Mouse (Mus musculus) neural tube, embryonic 15.5 days (tissue): ENCODE results near the gene Lamp5. TPM values are rescaled to one million over a fixed set of nuclear protein-coding genes. Genes with fewer than 3 reads are reported as not detected.
A peak's percentile ranks its signal among the peaks of the same experiment; 100 is the strongest.

ENCODE experiments used
- ATAC-seq: fragments of 200-750 bp; cut with Nextera tagmentation; 2 replicates; pipeline ENCODE4 v1.8.0; 2017; ENCODE audit warnings: mild to moderate bottlenecking, moderate TSS enrichment, moderate library complexity; ENCODE audit not compliant: low FRiP score
- H3K27ac ChIP-seq: fragments of 300-500 bp; sonication (generic); replicated peaks from 2 replicates; pipeline ENCODE4 v1.5.1; 2015; ENCODE audit warnings: mild to moderate bottlenecking, inconsistent platforms
- H3K27me3 ChIP-seq: fragments of 300-500 bp; sonication (generic); replicated peaks from 2 replicates; pipeline ENCODE4 v1.6.1; 2015; ENCODE audit warnings: inconsistent platforms
- H3K36me3 ChIP-seq: fragments of 300-500 bp; sonication (generic); 2 replicates; pipeline ENCODE4 v1.6.1; 2015; ENCODE audit warnings: inconsistent platforms
- H3K4me1 ChIP-seq: fragments of 300-500 bp; sonication (generic); 2 replicates; pipeline ENCODE4 v1.6.1; 2015; ENCODE audit warnings: inconsistent platforms
- H3K4me2 ChIP-seq: fragments of 300-500 bp; sonication (generic); 2 replicates; pipeline ENCODE4 v1.6.1; 2015; ENCODE audit warnings: inconsistent platforms, mild to moderate bottlenecking, moderate library complexity
- H3K4me3 ChIP-seq: fragments of 300-500 bp; sonication (generic); replicated peaks from 2 replicates; pipeline ENCODE4 v1.5.1; 2015; ENCODE audit warnings: mild to moderate bottlenecking, inconsistent platforms
- H3K9ac ChIP-seq: fragments of 300-500 bp; sonication (generic); replicated peaks from 2 replicates; pipeline ENCODE4 v1.6.1; 2015; ENCODE audit warnings: mild to moderate bottlenecking, inconsistent platforms
- H3K9me3 ChIP-seq: fragments of 300-500 bp; sonication (generic); replicated peaks from 2 replicates; pipeline ENCODE4 v1.6.1; 2016; ENCODE audit warnings: inconsistent platforms
- WGBS: fragments of 180-500 bp; shearing (Covaris S2); methylation state at CpG from one replicate; pipeline ENCODE4 v1.1.7; 2015; ENCODE audit warnings: mixed read lengths; 5-methylcytosine and 5-hydroxymethylcytosine counted together
- polyA plus RNA-seq: library from polyadenylated mRNA; unstranded; fragments of >200 nt; fragmentation: Nextera tagmentation; extraction: Ambion mirVana; gene quantifications from 2 replicates; pipeline ENCODE4 v1.2.1, GENCODE M21; 2015

Lamp5 gene
- polyA plus RNA-seq, 1 experiment from 2014 or later: 315 TPM

DNA sequence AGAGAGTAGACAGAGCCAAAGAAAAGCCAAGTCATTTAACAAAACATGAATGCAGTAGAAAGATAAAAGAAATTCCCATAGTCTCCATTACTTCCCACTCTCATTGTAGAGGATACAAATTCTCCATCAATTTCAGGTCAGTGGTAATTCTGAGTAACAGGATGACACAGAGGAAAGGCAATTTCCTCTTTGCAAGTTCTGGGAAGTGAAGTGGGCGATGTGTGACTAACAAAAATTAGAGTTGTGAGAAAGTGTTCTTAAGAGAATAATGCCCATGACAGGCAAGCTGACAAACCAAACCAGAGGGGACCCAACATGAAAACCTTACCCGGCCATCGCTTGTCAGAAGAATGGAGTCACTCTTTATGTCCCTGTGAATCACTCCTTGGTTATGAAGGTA is 45.1 kb downstream of the Lamp5 start:
- H3K27me3 ChIP-seq: no peaks in the 10 kb centered on the region
- H3K9me3 ChIP-seq: no peaks in the 10 kb centered on the region
- H3K4me2 ChIP-seq: no peak overlapping the region
- no peak overlapping the region for H3K9ac ChIP-seq
- H3K4me1 ChIP-seq: no peaks in the 10 kb centered on the region
- ATAC-seq: no peak
- no peak overlapping the region for H3K27ac ChIP-seq
- 92% methylated on average over 3 of the region's 3 CpGs for WGBS
- H3K4me3 ChIP-seq: no peak overlapping the region
- H3K36me3 ChIP-seq: 0 out of 2 replicates have a peak, but pooled peaks cover 11% of the 10 kb centered on the region

DNA sequence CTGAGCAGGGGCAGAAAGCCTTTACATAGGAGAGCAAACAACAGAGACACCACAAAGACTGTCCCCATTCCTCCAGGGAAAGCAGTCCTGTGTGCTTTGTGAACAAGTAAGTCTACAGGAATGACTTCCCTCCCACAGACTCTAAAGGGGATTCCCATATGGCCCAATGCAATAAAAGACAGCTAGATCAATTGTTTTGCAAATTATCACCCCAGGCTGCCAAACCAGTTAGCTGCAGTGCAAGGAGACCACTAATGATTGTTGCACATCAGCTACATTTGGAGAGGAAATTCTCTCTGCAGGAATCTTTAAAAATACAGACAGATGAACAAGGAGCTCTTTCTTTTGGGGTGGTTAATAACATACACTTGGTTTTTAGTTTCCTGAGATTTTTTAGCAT is 55.6 kb downstream of the Lamp5 start:
- ATAC-seq: peak; percentile 70
- no peak overlapping the region for H3K9ac ChIP-seq
- no peaks in the 10 kb centered on the region for H3K36me3 ChIP-seq
- H3K4me1 ChIP-seq: peaks cover 49% of the 10 kb centered on the region
- H3K9me3 ChIP-seq: no peaks in the 10 kb centered on the region
- H3K4me2 ChIP-seq: peak overlapping the region; percentile 35
- peak overlapping the region; percentile 95 for H3K27ac ChIP-seq
- no peaks in the 10 kb centered on the region for H3K27me3 ChIP-seq
- no peak overlapping the region for H3K4me3 ChIP-seq

GRCm38 (mm10) chr2:136108124-136109037 is 56.3 kb downstream of the Lamp5 start:
- Histone ChIP-seq H3K9me3 (no peaks in the 10 kb centered on the region), H3K27ac (peak overlapping the region; percentile 95), H3K4me1 (peaks cover 49% of the 10 kb centered on the region), H3K4me3 (no peak overlapping the region), H3K9ac (0 out of 2 replicates have a peak overlapping the region, but pooled peaks have one; percentile 1), H3K4me2 (peak overlapping the region; percentile 35), H3K36me3 (no peaks in the 10 kb centered on the region), H3K27me3 (no peaks in the 10 kb centered on the region)
- 6% methylated on average over 6 of the region's 6 CpGs for WGBS
- peak; percentile 89 for ATAC-seq

DNA sequence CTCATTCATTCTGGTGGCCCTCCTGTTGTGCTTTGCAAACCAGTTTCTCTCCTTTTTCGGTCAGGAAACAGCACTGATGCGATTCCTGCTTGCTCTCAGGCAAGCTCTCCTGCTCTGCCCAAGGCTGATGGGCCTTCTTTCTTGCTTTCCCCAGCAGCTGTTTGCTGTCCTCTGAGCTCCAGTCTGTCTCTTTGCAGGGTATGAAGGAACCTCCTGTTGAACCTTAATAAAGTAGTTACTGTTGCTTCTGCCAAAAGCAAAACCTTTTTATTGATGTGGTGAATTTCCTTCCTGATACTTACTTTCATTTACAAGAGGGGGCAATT is 57.0 kb downstream of the Lamp5 start:
- ATAC-seq: peak; percentile 15
- Histone ChIP-seq H3K4me3 (no peak overlapping the region), H3K27ac (peak overlapping the region; percentile 95), H3K9ac (0 out of 2 replicates have a peak overlapping the region, but pooled peaks have one; percentile 1), H3K36me3 (no peaks in the 10 kb centered on the region), H3K27me3 (no peaks in the 10 kb centered on the region), H3K4me2 (peak overlapping the region; percentile 35; the same call in 1 of the 2 replicates), H3K9me3 (no peaks in the 10 kb centered on the region), H3K4me1 (peaks cover 50% of the 10 kb centered on the region)
- 2% methylated on average over 2 of the region's 2 CpGs for WGBS

- no peak overlapping the region for H3K4me2 ChIP-seq
- WGBS: 43% methylated on average over 6 of the region's 6 CpGs
- H3K27ac ChIP-seq: peak overlapping the region; percentile 69
- H3K27me3 ChIP-seq: no peaks in the 10 kb centered on the region
- H3K9ac ChIP-seq: no peak overlapping the region
- no peak for ATAC-seq
- no peaks in the 10 kb centered on the region for H3K36me3 ChIP-seq
- H3K9me3 ChIP-seq: no peaks in the 10 kb centered on the region
- peaks cover 41% of the 10 kb centered on the region for H3K4me1 ChIP-seq
- H3K4me3 ChIP-seq: no peak overlapping the region
Measured at GRCm38 (mm10) chr2:136113374-136113773, 61.3 kb downstream of the Lamp5 start.

GRCm38 (mm10) chr2:136118006-136118405 is 66.0 kb downstream of the Lamp5 start:
- 93% methylated on average over 2 of the region's 2 CpGs for WGBS
- ATAC-seq: no peak
- Histone ChIP-seq H3K4me3 (no peak overlapping the region), H3K36me3 (no peaks in the 10 kb centered on the region), H3K27me3 (no peaks in the 10 kb centered on the region), H3K4me2 (no peak overlapping the region), H3K27ac (no peak overlapping the region), H3K4me1 (peaks cover 21% of the 10 kb centered on the region), H3K9me3 (no peaks in the 10 kb centered on the region), H3K9ac (no peak overlapping the region)
